Mouse (Mus musculus): ENCODE measurements around the gene Jarid2.
A peak's percentile ranks its signal among the peaks of the same experiment; 100 is the strongest.

Gene Jarid2

GRCm38 (mm10) chr13:44915382-44915781 is 186.1 kb downstream of the Jarid2 start:
- no peak for DNase-seq (ENCODE audit: low read depth, low spot score)

GRCm38 (mm10) chr13:44915945-44916344 is 186.7 kb downstream of the Jarid2 start:
- no peak for DNase-seq (ENCODE audit: low read depth, low spot score)

DNA sequence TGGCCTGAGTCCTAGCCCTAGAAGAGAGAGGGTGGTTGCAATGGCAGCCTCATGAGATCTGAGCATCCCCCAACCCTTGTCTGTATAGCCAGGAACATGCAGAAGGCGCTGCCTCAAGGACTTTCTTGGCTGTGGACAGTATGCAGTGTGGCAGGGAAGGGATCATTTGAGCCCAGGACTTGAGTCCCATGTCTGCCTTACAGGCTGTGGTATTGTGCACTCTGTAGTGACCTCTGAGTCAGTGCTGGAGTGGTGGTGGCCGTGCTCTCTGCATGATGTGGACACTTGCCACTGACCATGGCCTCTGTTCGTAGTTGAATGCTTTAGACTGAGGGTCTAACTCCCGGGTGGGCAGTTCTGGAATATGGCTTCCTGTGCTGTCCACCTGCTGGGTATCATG is 187.9 kb downstream of the Jarid2 start:
- no peak for DNase-seq (ENCODE audit: low read depth, low spot score)

DNA sequence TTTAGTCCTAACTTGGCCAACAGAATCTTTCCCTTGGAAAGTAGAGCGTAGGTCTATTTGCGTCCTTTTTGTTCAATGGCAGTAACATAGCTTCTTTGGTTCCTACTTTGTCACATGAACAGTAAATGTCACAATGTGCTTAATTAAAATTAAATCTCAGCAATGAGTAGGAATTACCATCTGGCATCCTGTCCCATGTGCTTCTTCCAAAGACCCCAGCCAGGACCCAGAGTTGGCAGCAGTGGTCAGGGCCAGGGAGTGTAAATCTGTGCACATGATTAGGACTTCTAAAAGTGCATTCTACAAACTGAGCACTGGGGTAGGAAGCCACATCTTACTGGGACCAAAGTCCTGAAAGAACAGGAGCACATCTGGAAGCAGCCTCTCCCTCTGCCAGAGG is 189.0 kb downstream of the Jarid2 start:
- no peak for DNase-seq (ENCODE audit: low read depth, low spot score)

DNA sequence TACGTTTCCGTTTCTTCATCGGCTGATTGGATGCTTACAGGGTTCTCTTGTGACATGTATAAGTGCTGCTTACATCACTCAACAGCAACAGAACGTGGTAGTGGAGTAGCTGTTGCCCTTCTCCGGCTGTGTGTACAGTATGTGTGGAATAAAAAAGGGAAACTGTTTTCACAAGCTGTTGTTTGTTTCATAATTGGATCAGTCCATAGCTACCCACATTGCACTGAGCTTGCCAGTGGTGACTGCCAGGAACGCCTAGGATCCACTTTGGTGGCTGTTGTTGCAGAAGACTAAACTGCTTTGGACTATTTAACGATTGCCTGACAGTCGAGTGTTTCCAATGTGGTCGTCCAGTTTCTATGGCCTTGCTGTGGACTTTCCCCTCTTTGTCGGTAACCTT is 191.8 kb downstream of the Jarid2 start:
- no peak for DNase-seq (ENCODE audit: low read depth, low spot score)

- no peak for DNase-seq (ENCODE audit: low read depth, low spot score)
These were observed 192.4 kb downstream of the Jarid2 start for GRCm38 (mm10) chr13:44921721-44922120.

GRCm38 (mm10) chr13:44924042-44924441 is 194.8 kb downstream of the Jarid2 start:
- DNase-seq (ENCODE audit: low read depth, low spot score): no peak

DNA sequence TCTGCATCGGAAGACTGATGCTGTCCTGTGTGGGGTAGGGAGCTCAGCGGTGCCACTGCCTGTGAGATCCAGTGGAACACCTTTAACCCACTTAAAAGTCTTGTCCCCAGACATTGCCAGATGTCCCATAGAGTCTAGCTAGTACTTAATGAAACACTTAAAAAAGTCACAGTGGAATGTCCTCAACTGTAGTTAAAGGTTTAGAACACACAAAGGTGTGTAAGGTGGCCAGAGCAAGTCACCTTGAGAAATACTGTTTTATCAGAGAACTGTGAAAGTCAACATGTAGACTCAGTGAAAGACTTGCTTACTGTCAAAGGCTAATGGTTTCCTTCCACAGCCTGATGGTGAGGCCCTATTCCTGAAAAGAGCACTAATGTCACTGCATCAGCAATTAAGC is 195.9 kb downstream of the Jarid2 start:
- DNase-seq (ENCODE audit: low read depth, low spot score): no peak

- DNase-seq (ENCODE audit: low read depth, low spot score): no peak
These were observed 197.0 kb downstream of the Jarid2 start for GRCm38 (mm10) chr13:44926311-44926710.

GRCm38 (mm10) chr13:44932307-44933264 is 203.3 kb downstream of the Jarid2 start:
- no peak for DNase-seq (ENCODE audit: low read depth, low spot score)

GRCm38 (mm10) chr13:44933575-44933974 is 204.3 kb downstream of the Jarid2 start:
- DNase-seq (ENCODE audit: low read depth, low spot score): no peak

GRCm38 (mm10) chr13:44937681-44938080 is 208.4 kb downstream of the Jarid2 start:
- DNase-seq (ENCODE audit: low read depth, low spot score): no peak

GRCm38 (mm10) chr13:44939326-44940035 is 210.2 kb downstream of the Jarid2 start:
- DNase-seq (ENCODE audit: low read depth, low spot score): no peak

GRCm38 (mm10) chr13:44943618-44944017 is 214.3 kb downstream of the Jarid2 start:
- no peak for DNase-seq (ENCODE audit: low read depth, low spot score)

DNA sequence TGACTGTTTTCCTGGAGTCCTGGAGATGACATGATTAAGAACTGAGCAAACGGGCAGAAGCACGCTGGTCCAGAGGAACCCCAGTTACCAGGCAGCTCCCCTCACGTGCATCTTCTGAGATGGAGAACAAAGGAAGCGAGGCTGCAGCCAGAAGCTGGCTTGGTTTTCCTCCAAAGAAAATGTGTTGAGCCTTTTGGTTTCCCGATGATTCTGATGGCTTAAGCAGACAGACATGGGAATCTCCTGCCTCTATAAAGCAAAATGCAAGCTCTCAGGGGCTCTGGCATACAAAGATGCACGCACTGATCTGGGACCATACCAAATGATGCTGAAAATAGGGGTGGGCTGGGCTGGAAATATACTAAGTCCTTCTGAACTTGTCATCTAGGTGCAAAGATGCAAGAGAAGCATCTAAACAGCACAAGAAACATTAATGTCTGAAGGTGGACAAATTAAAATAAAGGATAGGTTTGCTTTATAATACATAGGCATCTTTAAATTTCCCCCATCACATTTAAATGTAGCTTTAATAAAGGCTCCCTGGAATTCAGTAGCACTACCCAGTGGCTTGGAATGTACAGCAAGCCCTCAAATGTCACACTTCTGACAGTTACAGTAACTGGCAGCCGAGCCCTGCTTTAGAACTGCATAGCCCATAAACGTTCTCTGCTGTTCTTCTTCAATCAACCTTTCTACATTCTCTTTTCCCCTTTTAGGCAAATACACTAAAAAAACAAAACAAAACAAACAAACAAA is 217.8 kb downstream of the Jarid2 start:
- DNase-seq (ENCODE audit: low read depth, low spot score): peak; percentile 55

DNA sequence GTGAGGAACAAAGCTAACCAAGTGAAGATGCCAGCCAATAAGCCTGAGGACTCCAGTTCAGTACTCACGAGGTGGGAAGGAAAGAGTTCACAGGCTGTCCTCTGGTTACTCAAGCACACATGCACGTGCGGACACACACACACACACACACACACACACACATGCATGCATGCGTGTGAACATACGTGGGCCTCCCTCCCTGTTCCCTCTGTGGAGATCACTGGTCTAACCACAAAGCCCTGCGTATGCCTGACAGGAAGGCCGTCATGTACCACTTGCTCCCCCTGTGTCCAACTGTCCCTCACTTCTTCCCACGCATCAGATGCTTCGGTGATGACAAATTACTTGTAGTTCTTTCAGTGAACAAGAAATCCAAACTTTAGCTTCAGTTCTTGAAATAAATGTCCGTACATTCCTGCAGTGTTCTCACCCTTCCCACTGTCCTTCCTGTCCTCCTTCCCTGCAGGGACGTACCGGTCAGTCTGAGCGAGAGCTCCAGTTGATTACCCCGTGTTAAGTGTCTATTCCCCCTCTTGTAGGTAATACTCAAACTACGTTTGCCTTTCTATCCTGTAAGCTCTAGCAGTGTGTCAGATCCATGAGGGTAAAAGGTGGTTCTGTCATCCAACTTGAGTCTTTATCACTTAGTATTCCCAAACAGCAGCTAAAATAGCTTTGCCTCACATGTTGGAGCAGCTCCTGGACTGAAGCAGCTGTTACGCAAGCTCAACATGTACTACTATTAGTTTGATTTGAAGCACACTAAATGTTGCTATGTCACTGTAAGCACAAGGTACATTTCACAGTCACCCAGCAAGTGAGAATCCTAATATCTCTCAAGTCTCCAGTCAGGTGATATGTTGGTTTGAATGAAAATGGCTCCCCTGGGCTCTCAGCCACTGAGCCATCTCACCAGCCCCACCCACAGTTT is 219.3 kb downstream of the Jarid2 start:
- DNase-seq (ENCODE audit: low read depth, low spot score): no peak

DNA sequence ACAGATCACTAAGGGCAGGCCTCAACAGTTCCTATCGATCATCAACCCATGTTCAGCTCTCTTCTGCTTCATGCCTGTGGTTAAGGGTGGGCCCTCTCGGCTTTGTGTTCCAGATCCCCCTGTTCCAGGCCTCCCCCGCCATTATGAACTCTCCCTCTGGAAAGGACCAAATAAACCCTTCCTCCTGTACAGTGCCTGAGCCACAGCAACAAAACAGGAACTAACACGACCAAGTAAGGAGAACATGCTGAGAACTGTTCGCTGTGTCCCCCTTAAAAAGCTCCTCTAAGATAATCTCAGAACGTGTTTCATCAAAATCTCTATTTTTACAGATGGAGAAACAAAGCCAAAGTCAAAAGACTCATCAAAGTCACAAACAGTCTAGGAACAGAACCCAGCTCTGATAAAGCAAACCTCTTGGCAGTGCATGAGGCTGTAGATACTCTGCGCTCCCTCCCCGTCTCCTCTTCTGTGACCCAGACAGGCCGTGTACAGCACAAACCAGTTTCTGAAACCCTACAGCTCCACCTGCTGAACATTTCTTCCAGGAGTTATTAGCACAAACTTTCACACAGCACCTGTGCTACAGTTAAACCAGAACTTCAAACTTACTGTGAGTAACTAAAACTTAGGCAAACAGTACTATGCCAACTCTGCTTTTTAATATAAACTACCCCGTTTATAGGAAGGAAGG is 223.3 kb downstream of the Jarid2 start:
- no peak for DNase-seq (ENCODE audit: low read depth, low spot score)

- DNase-seq (ENCODE audit: low read depth, low spot score): no peak
These were observed 224.4 kb downstream of the Jarid2 start for GRCm38 (mm10) chr13:44953546-44954231.

- no peak for DNase-seq (ENCODE audit: low read depth, low spot score)
These were observed 224.9 kb downstream of the Jarid2 start for GRCm38 (mm10) chr13:44954232-44954568.

DNA sequence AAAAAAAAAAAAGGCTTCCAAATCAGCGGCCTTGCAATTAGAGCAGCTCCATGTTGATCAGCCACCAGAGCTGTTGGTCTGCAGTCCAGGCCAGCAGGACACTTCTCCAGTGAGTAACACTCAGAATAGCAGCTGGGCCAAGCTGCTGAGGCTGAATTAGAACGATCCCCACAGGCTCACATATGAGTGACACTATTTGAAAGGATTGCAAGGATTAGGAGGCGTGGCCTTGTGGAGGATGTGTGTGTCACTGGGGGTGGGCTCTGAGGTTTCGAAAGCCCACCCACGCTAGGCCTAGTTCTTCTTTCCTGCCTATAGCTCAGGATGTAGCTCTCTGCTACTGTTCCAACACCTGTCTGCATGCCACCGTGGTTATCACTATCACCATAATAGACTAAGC is 226.5 kb downstream of the Jarid2 start:
- no peak for DNase-seq (ENCODE audit: low read depth, low spot score)

Measured in brain, embryonic 18.5 days (tissue).